Mouse (Mus musculus) lung, postnatal 0 days (tissue): Measurements from ENCODE around the gene Dmxl2.

Source experiments
- CTCF ChIP-seq: IDR thresholded peaks from 2 replicates; pipeline ENCODE4 v1.5.1; 2016; ENCODE audit warnings: antibody characterized with exemption, mild to moderate bottlenecking
- EP300 ChIP-seq: IDR thresholded peaks from 2 replicates; pipeline ENCODE4 v1.6.1; 2016; ENCODE audit warnings: antibody characterized with exemption, mild to moderate bottlenecking, control low read depth

DNA sequence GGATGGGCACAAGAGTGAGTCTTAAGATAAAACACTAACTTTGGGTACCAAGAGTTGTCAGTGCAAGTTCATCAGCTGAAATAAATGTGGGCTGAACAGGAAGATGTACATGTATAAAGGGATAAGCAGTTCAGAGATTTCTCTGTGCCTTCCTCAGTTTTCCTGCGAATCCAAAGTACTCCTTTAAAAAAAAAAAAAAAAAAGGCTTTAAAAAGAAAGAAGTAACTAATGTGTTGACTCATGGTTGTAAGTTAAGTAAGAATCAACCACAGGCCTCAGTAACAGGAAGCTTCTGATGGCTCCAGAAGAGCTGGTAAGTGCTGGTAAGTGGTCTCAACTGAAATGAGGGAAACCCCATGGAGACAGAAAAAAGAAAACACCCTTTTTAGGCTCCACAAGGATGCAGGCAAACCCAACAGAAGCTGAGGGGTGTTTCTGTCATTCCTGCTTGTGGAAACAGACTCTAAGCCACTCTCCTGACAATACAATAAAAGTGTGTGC is 33.9 kb downstream of the Dmxl2 start:
- TF ChIP-seq EP300 = no peak
- no peak for TF ChIP-seq CTCF
